Mouse (Mus musculus) spleen, adult 2 months (tissue): ENCODE results near the gene Siae.

ENCODE experiments used
- CTCF ChIP-seq: fragments of 200-500 bp; IDR thresholded peaks from 2 replicates; pipeline ENCODE4 v1.5.1; 2011; ENCODE audit warnings: mild to moderate bottlenecking, inconsistent platforms; ENCODE audit not compliant: insufficient read depth, insufficient read length, insufficient replicate concordance; ENCODE audit errors: extremely low read depth
- POLR2A ChIP-seq: fragments of 200-500 bp; IDR thresholded peaks from 2 replicates; pipeline ENCODE4 v1.6.1; 2011; ENCODE audit warnings: low read depth, low read length, inconsistent platforms

DNA sequence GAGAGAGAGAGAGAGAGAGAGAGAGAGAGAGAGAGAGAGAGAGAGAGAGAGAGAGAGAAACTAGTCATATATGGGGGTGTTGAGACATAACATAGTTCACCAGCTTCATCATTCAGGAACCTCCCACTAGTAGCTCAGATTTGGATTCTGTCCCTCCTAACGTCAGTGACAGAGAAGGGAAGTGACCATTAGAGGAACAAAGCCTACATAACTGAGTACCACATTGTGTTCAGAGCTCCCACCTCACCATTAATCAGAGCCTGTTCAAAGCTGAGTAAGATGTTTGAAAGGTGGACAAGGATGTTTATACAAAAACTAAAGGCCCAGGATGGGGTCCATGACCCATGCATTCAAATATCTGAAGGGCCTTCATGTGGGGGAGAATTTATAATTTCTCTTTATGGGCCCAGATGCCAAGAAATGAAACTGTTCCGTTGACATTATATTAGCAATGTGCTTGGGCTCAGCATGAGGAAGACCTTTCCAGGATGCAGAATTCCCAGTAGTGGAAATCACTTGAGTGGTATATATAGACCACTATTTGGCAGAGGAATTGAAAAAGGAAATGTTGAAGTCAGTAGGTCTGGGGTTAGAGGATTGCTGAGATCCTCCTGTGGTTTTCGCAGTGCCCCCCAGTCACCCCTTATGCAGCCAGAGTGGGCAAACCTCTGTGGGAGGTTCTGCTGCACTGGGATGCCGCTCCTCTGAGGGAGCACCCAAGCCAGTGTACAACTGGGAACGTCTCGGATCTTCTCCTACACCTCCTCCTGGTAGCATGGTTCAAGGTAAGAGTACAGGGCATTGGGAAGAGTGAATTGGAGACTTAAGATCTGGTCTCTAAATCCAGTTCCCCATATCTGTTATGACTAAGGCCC lies 14.6 kb upstream of the Siae start:
- TF ChIP-seq CTCF (no peak), POLR2A (no peak)
